Mouse (Mus musculus): Measurements from ENCODE around the gene Npas3.

GRCm38 (mm10) chr12:54121286-54121685, 872.8 kb downstream of the Npas3 start:
- no peak for TF ChIP-seq CTCF (IDR thresholded peaks at IDR 0.05; ENCODE audit: low read depth)
- TF ChIP-seq EP300 (IDR thresholded peaks at IDR 0.05; ENCODE audit: low read depth): no peak
